Mouse (Mus musculus): ENCODE data around the gene Lsm10. TPM values are rescaled to one million over a fixed set of nuclear protein-coding genes. Genes with fewer than 3 reads are reported as not detected.

The Lsm10 gene
- total RNA-seq, 1 experiment from 2014 or later, result 18.5 TPM

DNA sequence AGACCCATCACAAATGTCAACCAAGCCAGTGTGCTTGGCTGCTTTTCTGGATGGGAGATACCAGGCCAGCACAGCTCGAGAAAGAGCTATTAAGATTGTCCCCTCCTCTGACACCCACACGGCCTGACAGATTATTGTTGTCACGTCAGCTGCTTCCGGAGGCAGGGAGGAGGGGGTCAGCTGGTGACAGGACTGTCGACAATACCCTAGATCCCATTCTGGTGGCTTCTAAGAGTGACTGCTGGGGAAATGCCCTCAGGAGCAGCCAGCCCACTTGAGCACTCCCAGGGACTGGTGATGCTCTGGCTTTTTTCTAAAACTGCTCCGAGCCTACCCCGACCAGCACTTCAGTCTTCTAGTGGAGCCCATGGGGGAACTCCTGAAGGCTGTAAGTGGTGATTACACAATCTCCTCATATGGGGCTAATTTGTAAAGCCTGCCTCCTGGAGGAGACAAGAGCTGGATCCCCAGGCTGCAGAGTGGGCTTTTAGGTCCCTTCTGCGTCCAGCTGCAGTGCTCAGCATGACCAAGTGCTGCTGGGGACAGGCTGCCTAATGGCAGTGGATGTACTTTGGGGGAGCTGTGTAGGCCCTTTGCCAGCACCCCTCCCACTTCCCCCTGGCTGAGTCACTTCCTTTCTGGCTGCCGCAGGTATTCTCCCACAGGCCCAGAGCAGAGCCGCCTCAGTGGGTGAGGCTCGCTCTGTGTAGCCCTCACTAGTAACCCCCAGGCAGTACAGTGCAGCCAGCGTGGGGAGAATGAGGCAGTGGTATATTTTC, 14.1 kb downstream of the Lsm10 start:
- ATAC-seq (replicated peaks in 1 of 2; ENCODE audit: insufficient read depth in 1 of 2, low FRiP score in 2 of 2, low TSS enrichment in 1 of 2, low read depth in 1 of 2, poor library complexity in 2 of 2, severe bottlenecking in 2 of 2), result peak; percentile 87 to 90

- 0 out of 4 replicates have a peak, but pooled peaks of 1 of the 2 experiments have one; percentile 4 for ATAC-seq (replicated peaks in 1 of 2; ENCODE audit: insufficient read depth in 1 of 2, low FRiP score in 2 of 2, low TSS enrichment in 1 of 2, low read depth in 1 of 2, poor library complexity in 2 of 2, severe bottlenecking in 2 of 2)
Measured at GRCm38 (mm10) chr4:126111153-126111549, 14.7 kb downstream of the Lsm10 start.

GRCm38 (mm10) chr4:126113243-126113642, 16.8 kb downstream of the Lsm10 start:
- no peak for ATAC-seq (replicated peaks in 1 of 2; ENCODE audit: insufficient read depth in 1 of 2, low FRiP score in 2 of 2, low TSS enrichment in 1 of 2, low read depth in 1 of 2, poor library complexity in 2 of 2, severe bottlenecking in 2 of 2)

DNA sequence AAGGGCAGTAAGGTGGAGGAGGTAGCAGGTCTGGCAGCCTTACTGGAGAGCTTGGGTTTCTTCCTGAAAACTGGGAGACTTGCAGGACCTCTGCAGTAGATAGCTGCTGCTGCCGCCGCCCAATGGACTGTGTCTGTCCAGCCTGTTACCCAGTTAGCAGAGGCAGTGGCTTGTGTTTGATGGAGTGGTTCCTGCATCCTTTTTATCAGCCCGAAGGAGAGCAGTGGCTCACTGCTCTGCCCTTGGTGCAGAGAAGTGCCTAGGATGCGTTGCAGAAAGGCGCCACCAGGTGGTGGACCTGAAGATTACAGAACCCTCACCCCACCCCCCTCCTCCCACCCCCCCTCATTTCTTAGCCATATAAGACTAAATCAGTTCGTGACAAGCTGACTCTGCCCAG, 17.5 kb downstream of the Lsm10 start:
- peak; percentile 24 to 37; a peak in 1 of 4 replicates for ATAC-seq (replicated peaks in 1 of 2; ENCODE audit: insufficient read depth in 1 of 2, low FRiP score in 2 of 2, low TSS enrichment in 1 of 2, low read depth in 1 of 2, poor library complexity in 2 of 2, severe bottlenecking in 2 of 2)

- no peak for ATAC-seq (replicated peaks in 1 of 2; ENCODE audit: insufficient read depth in 1 of 2, low FRiP score in 2 of 2, low TSS enrichment in 1 of 2, low read depth in 1 of 2, poor library complexity in 2 of 2, severe bottlenecking in 2 of 2)
Measured at GRCm38 (mm10) chr4:126115411-126115810, 19.0 kb downstream of the Lsm10 start.

DNA sequence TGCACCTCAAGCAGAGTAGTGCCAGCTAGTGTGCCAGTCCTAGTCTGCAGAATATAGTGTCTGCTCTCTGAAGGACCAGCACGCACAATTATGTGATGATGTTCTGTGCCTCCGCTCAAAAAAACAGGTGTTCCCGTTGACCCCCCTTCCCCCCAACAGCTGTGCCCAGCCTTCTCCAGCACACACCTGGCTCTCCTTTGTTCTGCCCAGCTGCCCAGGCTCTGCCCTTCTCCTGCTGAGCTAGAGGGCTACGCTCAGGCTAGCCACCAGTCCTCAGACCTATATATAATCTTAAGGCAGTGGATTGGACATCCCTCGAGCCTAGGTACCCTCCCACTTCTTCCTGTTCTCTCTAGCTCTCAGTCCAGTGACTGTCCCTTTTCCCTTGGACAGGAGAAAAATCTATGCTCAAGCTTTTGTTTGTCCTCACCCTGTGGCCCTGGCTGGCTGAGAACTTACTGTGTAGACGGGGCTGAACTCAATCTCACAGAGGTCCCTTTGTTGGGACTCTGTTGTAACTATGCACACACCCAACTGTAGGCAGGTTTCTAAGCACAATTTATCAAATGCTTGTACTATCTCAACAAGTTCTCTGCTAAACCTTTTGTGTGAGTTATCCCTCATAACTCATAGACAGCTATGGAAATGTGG, 19.6 kb downstream of the Lsm10 start:
- no peak for ATAC-seq (replicated peaks in 1 of 2; ENCODE audit: insufficient read depth in 1 of 2, low FRiP score in 2 of 2, low TSS enrichment in 1 of 2, low read depth in 1 of 2, poor library complexity in 2 of 2, severe bottlenecking in 2 of 2)

DNA sequence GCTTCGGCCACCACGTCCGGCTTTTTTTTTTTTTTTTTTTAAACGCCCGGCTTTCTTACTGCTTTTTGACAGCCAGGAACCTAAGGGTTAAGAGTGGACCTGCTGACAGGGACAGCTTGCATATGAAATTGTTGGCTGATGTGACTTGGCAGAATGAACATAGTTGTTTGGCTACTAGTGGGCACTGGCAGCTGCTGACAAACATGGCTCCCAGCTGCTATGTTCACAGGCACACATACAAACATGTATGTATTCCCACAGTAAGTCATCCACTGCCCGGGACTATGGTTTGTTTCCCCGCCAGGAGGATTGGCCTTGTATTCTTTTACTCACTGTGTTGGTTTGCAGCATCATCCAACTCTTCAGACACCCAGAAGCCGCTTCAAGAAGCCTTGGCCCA, 20.7 kb downstream of the Lsm10 start:
- no peak for ATAC-seq (replicated peaks in 1 of 2; ENCODE audit: insufficient read depth in 1 of 2, low FRiP score in 2 of 2, low TSS enrichment in 1 of 2, low read depth in 1 of 2, poor library complexity in 2 of 2, severe bottlenecking in 2 of 2)

DNA sequence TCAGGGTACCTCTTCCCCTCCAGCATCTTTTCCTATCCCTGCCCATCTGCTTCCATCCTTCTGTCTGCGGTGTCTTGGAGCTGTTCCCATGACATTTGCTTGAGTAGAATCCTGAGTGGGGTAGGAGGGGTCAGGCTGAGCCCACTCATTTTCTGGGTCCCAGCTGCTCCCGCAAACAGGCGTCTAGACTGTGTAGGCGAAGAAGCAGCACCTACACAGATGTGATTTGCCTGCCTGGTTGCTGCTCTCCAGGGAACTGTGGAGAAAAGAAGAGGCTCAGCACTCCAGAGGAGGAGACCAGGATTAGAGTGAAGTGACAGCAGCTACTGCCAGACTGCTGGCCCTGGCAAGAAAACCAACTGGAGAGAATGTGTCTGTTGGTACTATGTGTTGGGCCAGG, 22.2 kb downstream of the Lsm10 start:
- ATAC-seq (replicated peaks in 1 of 2; ENCODE audit: insufficient read depth in 1 of 2, low FRiP score in 2 of 2, low TSS enrichment in 1 of 2, low read depth in 1 of 2, poor library complexity in 2 of 2, severe bottlenecking in 2 of 2), result no peak

DNA sequence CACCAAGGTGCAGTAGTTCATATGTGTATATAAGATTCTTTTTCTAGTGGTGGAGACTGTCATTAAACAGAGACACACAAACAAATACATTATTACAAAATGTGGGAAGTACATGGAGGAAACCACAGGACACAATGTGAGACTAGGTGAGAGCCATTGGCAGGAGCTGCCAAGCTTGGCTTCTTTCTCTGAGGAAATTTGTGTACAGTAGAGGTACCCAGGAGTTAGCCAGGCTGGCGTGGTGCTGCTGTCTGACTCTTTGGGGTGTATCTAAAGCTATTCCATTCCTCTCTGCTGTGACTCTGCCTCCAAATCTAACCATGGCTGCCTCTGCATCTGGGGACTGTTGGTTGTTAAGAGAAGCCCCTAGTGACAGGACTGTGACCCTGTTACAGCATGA, 22.6 kb downstream of the Lsm10 start:
- ATAC-seq (replicated peaks in 1 of 2; ENCODE audit: insufficient read depth in 1 of 2, low FRiP score in 2 of 2, low TSS enrichment in 1 of 2, low read depth in 1 of 2, poor library complexity in 2 of 2, severe bottlenecking in 2 of 2), result no peak

DNA sequence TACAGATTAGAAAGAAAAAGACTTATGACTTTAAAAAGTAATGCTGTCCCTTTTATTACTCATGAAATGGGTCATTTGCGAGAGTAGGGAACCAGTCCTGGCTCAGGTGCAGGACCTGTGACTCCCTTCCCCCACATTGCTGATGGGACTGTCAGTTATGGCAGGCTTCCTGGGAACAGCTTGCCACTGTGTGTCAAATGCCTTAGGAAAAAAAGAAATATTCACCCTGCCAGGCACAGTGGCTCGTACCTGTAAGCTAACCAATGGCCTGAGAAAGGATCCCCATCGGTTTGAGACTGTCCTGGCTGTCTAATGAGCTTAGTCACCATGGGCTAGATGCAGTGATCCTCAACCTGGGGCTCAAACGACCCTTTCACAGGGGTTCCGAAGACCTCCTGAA, 23.6 kb downstream of the Lsm10 start:
- no peak for ATAC-seq (replicated peaks in 1 of 2; ENCODE audit: insufficient read depth in 1 of 2, low FRiP score in 2 of 2, low TSS enrichment in 1 of 2, low read depth in 1 of 2, poor library complexity in 2 of 2, severe bottlenecking in 2 of 2)

DNA sequence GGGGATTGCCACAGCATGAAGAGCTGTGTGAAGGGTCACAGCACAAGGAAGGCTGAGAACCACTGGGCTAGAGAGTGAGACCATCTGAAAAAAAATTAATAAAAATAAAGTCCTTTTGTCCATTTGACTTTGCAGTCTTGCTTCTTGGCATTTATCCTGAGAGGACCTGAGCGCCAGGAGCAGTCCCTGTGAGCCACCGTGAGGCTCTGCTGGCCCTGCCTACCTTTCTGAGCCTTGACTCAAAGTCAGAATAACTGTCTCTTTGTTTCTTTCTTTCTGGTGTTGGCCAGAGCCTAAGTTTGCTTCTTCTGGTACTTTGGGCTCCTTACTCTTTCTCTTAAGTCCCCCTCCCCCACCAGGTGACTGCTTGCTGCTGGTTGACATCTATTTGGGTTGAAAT, 24.1 kb downstream of the Lsm10 start:
- no peak for ATAC-seq (replicated peaks in 1 of 2; ENCODE audit: insufficient read depth in 1 of 2, low FRiP score in 2 of 2, low TSS enrichment in 1 of 2, low read depth in 1 of 2, poor library complexity in 2 of 2, severe bottlenecking in 2 of 2)

DNA sequence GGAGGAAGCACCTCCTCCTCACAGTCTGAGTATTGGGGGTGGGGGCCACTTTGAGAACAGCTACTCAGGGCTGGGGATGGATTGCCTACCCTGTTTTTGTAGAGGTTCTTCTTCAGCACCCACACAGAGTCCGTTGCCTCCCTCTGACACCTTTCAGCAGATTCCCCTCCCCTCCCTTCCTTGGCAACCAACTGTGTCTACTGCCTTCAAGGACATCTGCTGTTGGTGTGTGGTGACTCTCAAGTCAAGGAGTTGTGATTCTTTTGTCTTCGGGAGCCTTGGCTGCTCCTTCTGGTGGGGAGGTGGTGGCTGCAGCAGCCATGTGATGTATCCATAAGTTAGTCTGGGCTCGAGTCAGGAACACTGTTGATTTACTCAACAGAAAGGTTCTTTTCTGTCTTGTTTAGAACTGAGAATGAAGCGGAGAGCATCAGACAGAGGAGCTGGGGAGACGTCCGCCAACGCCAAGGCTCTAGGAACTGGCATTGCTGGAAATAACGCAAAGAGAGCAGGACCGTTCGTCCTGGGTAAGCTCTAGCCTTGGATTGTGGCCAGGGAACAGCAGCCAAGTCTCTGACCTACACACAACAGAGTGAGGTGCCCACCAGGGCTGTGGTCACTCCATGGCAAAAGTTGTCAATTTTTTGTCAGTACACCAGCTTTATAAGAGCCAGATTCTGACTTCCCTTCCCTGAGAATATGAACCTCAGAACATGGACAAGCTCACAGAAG, 27.1 kb downstream of the Lsm10 start:
- no peak for ATAC-seq (replicated peaks in 1 of 2; ENCODE audit: insufficient read depth in 1 of 2, low FRiP score in 2 of 2, low TSS enrichment in 1 of 2, low read depth in 1 of 2, poor library complexity in 2 of 2, severe bottlenecking in 2 of 2)

- ATAC-seq (replicated peaks in 1 of 2; ENCODE audit: insufficient read depth in 1 of 2, low FRiP score in 2 of 2, low TSS enrichment in 1 of 2, low read depth in 1 of 2, poor library complexity in 2 of 2, severe bottlenecking in 2 of 2), result no peak
Measured at GRCm38 (mm10) chr4:126130502-126130901, 34.1 kb downstream of the Lsm10 start.

DNA sequence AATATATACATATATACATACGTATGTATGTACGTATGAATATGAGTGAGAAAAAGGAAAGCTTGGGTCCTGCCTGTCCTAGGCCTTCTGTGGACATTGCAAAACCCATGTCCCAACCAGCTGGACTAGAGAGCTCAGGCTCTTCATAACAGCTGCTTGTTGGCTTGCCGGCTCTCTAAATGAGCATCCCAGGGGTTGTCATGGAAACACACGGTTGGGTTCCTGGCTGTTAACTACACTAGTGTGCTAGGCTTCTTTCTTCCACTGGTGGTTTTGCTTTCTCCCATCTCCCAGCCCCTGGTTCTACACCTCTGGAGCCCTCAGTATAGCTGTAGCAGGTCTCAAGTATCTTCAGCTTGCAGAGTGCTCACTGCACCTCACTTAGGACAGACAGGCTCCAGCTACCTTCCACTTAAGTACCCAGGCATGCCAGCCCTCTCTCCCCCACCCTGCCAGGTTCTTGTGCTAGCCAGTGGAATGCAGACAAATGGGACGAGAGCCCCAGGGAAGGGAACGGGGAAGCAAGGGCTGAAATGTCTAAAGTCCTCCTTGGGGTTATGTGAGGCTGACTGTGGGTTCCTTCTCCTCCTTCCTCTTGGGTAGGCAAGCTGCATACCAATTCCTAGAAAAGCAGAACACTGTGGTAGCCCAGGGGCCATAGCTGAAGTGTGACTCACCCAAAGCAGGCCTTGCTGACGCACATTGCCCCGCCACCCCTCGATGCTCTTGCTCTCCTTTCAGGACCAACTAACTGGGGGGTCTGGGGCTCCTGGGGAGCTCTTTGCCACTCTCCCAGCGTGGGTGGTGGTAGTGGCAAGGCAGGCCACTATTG, 35.1 kb downstream of the Lsm10 start:
- ATAC-seq (replicated peaks in 1 of 2; ENCODE audit: insufficient read depth in 1 of 2, low FRiP score in 2 of 2, low TSS enrichment in 1 of 2, low read depth in 1 of 2, poor library complexity in 2 of 2, severe bottlenecking in 2 of 2), result peak; percentile 91 to 94

- no peak for ATAC-seq (replicated peaks in 1 of 2; ENCODE audit: insufficient read depth in 1 of 2, low FRiP score in 2 of 2, low TSS enrichment in 1 of 2, low read depth in 1 of 2, poor library complexity in 2 of 2, severe bottlenecking in 2 of 2)
Measured at GRCm38 (mm10) chr4:126132636-126133264, 36.3 kb downstream of the Lsm10 start.

GRCm38 (mm10) chr4:126134236-126134635, 37.8 kb downstream of the Lsm10 start:
- ATAC-seq (replicated peaks in 1 of 2; ENCODE audit: insufficient read depth in 1 of 2, low FRiP score in 2 of 2, low TSS enrichment in 1 of 2, low read depth in 1 of 2, poor library complexity in 2 of 2, severe bottlenecking in 2 of 2), result no peak

DNA sequence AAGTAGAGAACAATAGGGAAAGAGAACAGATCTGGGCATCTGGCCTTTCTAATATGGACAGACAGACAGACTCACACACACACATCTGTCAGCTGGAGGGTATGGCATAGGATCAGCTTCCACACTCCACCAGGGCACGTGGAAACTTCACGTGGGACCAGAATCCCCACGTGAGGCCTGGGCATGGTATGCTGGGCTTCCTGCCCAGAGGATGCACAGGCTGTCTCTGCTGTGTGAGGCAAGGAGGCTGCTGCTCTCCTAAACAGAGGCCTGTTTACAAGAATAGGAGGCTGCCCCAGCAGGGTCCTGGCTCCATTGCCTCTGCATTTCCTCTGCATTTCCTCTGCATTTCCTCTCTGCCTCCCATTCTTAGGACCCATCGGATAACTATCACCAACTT, 38.2 kb downstream of the Lsm10 start:
- no peak for ATAC-seq (replicated peaks in 1 of 2; ENCODE audit: insufficient read depth in 1 of 2, low FRiP score in 2 of 2, low TSS enrichment in 1 of 2, low read depth in 1 of 2, poor library complexity in 2 of 2, severe bottlenecking in 2 of 2)

All from hematopoietic stem cell, adult 5-6 weeks (primary cell).